Mouse (Mus musculus): Measurements from ENCODE around the gene Vsig10.

DNA sequence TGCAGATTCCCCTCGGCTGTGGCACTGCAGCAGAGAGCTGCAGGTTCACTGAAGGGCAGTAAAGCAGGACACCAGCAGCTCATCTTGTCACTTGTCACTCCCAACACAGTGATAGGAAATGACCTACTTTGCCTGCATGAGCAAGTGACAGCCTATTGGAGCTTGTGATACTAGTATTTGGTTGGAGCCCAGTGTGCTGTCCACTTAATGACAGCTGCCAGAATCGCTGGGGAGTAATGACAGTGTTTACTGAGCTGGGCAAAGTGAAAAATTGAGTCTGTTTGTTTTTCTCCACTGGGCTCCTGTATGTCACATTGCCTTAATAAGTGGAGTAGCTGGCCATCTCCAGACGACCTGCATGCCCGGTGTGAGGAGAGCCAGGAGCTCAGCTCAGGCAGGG is 61.3 kb downstream of the Vsig10 start:
- TF ChIP-seq CTCF (IDR thresholded peaks at IDR 0.05; ENCODE audit: insufficient read depth, low read depth, low read length) (no peak), POLR2A (IDR thresholded peaks at IDR 0.05; ENCODE audit: insufficient read depth, low read depth, low read length) (no peak)

All from olfactory bulb, adult 2 months (tissue).